Comparison of ENCODE assay signal across 8 mouse cellular contexts in genomic region chr14:90295456-90295855, GRCm38 (mm10).
DNase-seq lines count a peak whose midpoint lies in the region.
"Not testable (repeated sequence)": the region's sequence is repeated elsewhere in the genome, so short reads cannot be mapped to it uniquely, and the experiment has no call there.

No protein-coding gene starts in this region.

- DNase-seq in CD8-positive naive resting alpha-beta T cell, adult 2 months (ENCODE audit: low read depth in 2 of 2, low spot score in 2 of 2), result peak; percentile 1 to 2
- peak; percentile 5 to 6 for DNase-seq in cerebellum, adult 18-20 months
- DNase-seq in gastrocnemius, adult 8-10 months (ENCODE audit: low spot score in 2 of 2), result peak; percentile 10
- peak; percentile 5 for DNase-seq in heart, postnatal 25 days (ENCODE audit: low spot score)
- peak; percentile 0 to 2 for DNase-seq in layer of hippocampus, adult 18-20 months (ENCODE audit: low spot score in 2 of 2)
- peak; percentile 1 for DNase-seq in lung, postnatal 36 days
- peak; percentile 11 to 17 for DNase-seq in spleen, postnatal 10 days (ENCODE audit: low spot score in 2 of 2)
- peak; percentile 10 for DNase-seq in thymus, postnatal 4 days

- intact Hi-C loops in heart, postnatal 25 days (cut with DNase I), result not testable (repeated sequence)

Comparison
In these comparisons a context has a peak if more than half of its experiments do, and no peak if none do; other contexts are left out.
1. Peak in every context shown above with its lines: DNase-seq.